Mouse (Mus musculus): ENCODE data around the gene Hils1. TPM values are rescaled to one million over a fixed set of nuclear protein-coding genes. Genes with fewer than 3 reads are reported as not detected.
"Not testable (repeated sequence)": the region's sequence is repeated elsewhere in the genome, so short reads cannot be mapped to it uniquely, and the experiment has no call there.

Hils1 gene
- total RNA-seq, 2 experiments from 2014 or later = not detected

DNA sequence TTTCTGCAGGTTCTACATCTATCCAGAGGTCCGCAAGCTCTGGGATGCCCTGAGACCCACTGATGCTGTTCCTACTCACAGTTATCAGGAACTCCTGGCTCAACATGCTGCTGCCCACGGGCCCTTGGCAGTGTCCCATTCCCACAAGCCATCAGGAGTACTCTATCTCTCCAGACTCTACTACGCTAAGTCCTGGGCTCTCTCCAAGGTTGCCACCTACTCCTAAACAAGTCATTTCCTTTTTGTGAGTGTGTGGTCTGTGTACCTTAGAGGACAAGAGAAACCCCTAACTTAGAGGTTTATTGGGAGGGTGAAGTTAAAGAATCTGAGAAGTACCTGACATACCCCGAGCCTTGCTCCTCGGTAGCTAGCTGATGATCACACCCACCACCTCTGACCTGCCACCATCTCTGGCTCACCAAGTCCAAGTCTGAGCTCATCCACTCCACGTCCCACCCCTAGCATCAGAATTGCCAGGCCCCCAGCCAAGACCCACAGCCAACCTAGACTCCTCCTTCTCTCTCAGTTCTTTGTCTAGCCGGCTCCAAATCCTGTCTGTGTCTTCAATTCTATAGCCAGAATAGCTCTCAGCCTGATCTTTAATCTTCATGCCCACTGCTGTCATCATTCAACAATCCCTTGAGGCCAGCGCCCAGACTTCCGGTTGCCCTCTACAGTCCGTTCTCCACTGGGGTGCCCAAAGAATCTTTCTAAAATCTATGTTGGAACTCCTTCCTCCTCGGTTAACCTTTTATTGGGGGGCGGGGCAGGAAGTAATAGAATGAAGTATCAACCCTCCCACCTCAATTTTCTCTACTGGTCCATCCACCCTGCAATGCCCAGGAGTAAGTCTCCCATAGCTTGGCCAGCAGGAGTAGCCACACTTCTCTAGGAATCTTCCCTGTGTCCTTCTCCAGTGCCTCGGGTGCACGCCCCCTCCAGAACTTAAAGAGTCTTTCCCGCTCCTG is 41.6 kb downstream of the Hils1 start:
- no peak for TF ChIP-seq CTCF (IDR thresholded peaks at IDR 0.05)
- H3K4me3 ChIP-seq = peak overlapping the region; percentile 54
- intact Hi-C loops (cut with DNase I) = no loop called here
- no peak for DNase-seq (ENCODE audit: extremely low spot score in 1 of 2, low spot score in 2 of 2)
- H3K27ac ChIP-seq = 0 out of 2 replicates have a peak overlapping the region, but pooled peaks have one; percentile 34

DNA sequence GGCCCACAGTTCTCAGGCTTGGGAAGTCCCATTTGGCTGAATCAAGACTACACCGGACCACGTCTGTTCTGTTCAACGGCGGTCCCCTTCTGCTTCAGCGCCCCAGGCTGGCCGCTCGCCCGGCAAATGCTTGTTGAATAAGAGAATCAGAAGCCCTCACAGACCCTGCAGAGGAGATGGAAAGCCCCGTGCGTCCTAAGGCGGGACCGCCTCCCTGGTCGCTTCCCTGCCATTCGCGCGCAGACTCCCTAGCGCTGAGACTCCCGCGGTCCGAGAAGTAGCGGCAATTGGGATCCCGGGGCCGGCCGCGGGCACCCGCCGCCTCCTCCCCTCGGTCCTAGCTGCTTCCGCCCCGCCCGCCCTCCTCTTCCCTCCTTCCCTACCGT is 42.2 kb downstream of the Hils1 start, which contains the start of gene Samd14:
Gene Samd14, plus strand, starts transcription at position 251 of the 386 bp plus-strand sequence.
- intact Hi-C loops (cut with DNase I) = no loop called here
- DNase-seq (ENCODE audit: extremely low spot score in 1 of 2, low spot score in 2 of 2) = peak; percentile 52 to 64
- Histone ChIP-seq H3K27ac (peak within 1 kb of the TSS; percentile 57), H3K4me3 (peak within 1 kb of the TSS; percentile 54)
- TF ChIP-seq CTCF (IDR thresholded peaks at IDR 0.05) = no peak

DNA sequence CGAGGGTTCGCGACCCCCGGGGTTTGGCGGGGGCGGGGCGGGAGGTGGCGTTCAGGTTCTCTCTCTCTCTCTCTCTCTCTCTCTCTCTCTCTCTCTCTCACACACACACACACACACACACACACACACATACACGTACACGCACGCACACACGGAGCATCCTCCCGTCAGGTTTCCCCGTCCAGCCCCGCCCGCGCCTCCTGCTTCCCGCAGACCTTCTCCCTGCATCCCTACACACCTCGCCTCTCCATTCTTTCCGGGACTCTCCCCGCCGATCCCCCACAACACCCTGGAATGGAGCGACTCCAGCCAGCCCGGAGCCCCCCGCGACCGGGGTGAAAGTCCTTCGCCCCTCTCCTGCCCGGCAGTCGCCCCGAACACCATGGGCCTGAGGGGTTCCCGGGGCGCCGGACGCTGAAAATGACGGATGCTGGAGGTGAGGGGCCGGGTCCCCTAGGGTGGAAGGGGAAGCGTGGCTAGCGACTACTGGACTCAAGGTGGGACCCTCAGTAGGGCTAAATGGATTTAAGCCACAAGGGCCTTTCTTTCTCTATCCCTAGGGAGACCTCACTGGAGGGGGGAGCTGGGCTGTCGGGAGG is 42.8 kb downstream of the Hils1 start:
- TF ChIP-seq CTCF (IDR thresholded peaks at IDR 0.05) = no peak
- DNase-seq (ENCODE audit: extremely low spot score in 1 of 2, low spot score in 2 of 2) = no peak
- intact Hi-C loops (cut with DNase I) = no loop called here
- Histone ChIP-seq H3K27ac (peak overlapping the region; percentile 57), H3K4me3 (peak overlapping the region; percentile 54)

DNA sequence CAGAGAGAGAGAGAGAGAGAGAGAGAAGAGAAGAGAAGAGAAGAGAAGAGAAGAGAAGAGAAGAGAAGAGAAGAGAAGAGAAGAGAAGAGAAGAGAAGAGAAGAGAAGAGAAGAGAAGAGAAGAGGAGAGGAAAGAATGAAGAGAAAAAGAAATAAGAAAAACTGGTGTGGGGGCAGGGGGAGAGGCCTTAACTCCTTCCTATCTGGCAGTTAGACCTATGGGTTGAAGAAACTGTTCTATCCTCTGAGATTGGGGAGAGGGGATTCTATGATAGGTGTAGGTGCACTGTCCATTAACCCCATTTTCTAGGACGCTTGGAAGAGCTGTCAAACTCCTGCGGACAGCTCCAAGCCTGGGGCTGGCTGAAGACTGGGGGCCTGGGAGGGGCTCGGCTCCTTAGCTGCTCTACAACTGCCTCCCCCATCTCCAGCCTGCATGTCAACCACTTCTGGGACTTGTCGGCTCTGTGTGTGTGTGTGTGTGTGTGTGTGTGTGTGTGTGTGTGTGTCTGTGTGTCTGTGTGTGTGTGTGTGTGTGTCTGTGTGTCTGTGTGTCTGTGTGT is 43.5 kb downstream of the Hils1 start:
- H3K27ac ChIP-seq; intact Hi-C loops (cut with DNase I); DNase-seq (ENCODE audit: extremely low spot score in 1 of 2, low spot score in 2 of 2): not testable (repeated sequence)
- H3K4me3 ChIP-seq = 0 out of 2 replicates have a peak overlapping the region, but pooled peaks have one; percentile 26

DNA sequence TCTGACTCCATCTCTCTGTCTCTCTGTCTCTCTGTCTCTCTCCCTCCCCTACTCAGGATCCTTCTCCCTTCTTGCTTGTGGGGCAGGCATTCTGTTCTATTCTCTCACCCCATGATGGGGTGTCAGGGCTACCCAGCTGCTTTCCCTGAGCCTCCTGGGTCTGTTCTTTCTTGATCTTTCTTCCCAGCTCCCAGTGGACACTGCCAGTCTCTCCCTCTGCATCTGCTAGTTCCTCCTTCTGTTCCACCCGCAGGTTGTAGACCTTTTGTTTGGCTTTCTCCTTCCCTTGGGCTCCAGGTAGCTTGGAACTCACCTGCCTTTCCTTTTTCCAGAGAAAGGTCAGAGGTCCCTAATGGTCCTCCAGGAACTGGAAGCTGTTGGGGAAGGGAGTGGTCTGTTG is 44.0 kb downstream of the Hils1 start:
- no peak for DNase-seq (ENCODE audit: extremely low spot score in 1 of 2, low spot score in 2 of 2)
- TF ChIP-seq CTCF (IDR thresholded peaks at IDR 0.05) = no peak
- Histone ChIP-seq H3K27ac (no peak overlapping the region), H3K4me3 (no peak overlapping the region)
- intact Hi-C loops (cut with DNase I) = no loop called here

DNA sequence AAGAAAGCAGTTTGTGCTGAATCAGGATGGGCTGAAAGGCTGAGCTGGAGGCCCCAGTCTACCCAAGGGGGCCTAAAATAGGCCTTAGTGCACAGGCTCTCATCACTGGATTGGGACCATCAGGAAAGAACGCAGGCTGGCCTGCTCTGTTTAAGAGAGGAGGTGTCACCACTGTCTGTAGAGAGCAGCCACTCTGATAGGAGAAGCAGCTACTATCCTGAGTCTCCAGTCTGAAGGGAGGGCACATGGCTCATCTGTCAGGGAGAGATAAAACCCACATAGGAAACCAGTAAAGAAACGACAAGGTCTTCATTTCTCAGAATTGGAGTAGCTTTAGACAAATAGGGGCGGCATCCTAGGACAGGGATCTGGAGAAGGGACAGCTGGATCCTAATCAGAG is 44.7 kb downstream of the Hils1 start:
- intact Hi-C loops (cut with DNase I) = no loop called here
- H3K4me3 ChIP-seq = no peak overlapping the region
- TF ChIP-seq CTCF (IDR thresholded peaks at IDR 0.05) = no peak
- no peak overlapping the region for H3K27ac ChIP-seq
- no peak for DNase-seq (ENCODE audit: extremely low spot score in 1 of 2, low spot score in 2 of 2)

DNA sequence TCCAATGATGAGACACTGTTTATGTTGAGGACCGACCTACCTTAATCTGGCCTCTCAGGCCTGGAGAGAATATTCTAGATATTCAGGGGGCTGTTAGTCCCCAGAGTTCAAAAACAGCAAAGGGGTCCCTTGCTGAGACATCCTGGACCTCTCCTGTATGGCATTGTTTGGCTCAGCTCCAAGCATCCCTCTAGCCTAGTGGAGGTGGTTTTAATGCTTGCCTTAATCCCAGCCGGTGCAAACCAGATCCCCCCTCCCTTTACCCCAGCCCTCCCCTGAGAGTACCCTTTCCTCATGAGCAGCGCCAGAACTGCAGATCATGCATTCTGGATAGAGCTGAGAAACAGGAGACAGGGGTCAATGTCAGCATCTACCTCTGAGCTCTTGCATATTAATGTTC is 45.1 kb downstream of the Hils1 start:
- no peak overlapping the region for H3K4me3 ChIP-seq
- intact Hi-C loops (cut with DNase I) = no loop called here
- no peak for DNase-seq (ENCODE audit: extremely low spot score in 1 of 2, low spot score in 2 of 2)
- no peak for TF ChIP-seq CTCF (IDR thresholded peaks at IDR 0.05)
- no peak overlapping the region for H3K27ac ChIP-seq

DNA sequence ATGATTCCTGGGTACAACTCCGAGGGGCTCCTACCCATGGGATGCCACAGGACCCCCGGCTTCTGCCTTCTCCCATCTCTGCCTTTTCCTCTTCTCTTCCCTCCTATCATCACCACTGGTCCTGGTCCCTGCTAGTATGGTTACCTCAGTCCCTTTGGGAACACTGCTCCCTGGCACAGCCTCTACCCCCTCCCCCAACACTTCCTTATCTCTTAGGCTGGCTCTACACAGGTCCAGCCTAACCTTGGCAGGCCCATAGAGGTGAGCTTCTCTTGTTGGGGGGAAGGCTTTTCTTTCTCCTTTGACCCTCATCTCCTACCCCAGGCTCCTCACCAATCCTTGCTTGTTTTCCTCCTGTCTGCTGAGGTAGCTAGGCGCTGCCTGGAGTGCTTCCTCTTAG is 48.1 kb downstream of the Hils1 start:
- intact Hi-C loops (cut with DNase I) = no loop called here
- H3K4me3 ChIP-seq = no peak overlapping the region
- H3K27ac ChIP-seq = no peak overlapping the region
- TF ChIP-seq CTCF (IDR thresholded peaks at IDR 0.05) = no peak
- no peak for DNase-seq (ENCODE audit: extremely low spot score in 1 of 2, low spot score in 2 of 2)

Other genes with a start within 250 kb of the Hils1 start
- gene Cdc34b, start 225.8 kb upstream of the Hils1 start, total RNA-seq (2021) = under 1 TPM in 1 of 2 experiments, not detected in 1; 0.58 TPM
- gene Tmem92, start 184.9 kb upstream of the Hils1 start, total RNA-seq (2021) = not detected
- 10 to 100 TPM; 15.2 to 16.9 TPM for gene Col1a1, start 31.4 kb upstream of the Hils1 start, total RNA-seq (2021)
- gene Sgca, start 8.7 kb downstream of the Hils1 start, total RNA-seq (2021) = under 1 TPM in 1 of 2 experiments, not detected in 1; 0.35 TPM
- gene Ppp1r9b, start 23.4 kb downstream of the Hils1 start, total RNA-seq (2021) = 100 to 1,000 TPM; 709 to 735 TPM
- 10 to 100 TPM; 25.1 to 30.1 TPM for gene Samd14, start 42.3 kb downstream of the Hils1 start, total RNA-seq (2021)
- gene Pdk2, start 73.8 kb downstream of the Hils1 start, total RNA-seq (2021) = 100 to 1,000 TPM; 109 to 112 TPM
- gene Itga3, start 109.2 kb downstream of the Hils1 start, total RNA-seq (2021) = 10 to 100 TPM; 17.4 to 17.8 TPM
- not detected for gene Dlx3, start 152.5 kb downstream of the Hils1 start, total RNA-seq (2021)
- not detected for gene Dlx4, start 178.7 kb downstream of the Hils1 start, total RNA-seq (2021)